Mouse (Mus musculus): Measurements from ENCODE around the gene Cul7.
A peak's percentile ranks its signal among the peaks of the same experiment; 100 is the strongest.

Cul7 gene

DNA sequence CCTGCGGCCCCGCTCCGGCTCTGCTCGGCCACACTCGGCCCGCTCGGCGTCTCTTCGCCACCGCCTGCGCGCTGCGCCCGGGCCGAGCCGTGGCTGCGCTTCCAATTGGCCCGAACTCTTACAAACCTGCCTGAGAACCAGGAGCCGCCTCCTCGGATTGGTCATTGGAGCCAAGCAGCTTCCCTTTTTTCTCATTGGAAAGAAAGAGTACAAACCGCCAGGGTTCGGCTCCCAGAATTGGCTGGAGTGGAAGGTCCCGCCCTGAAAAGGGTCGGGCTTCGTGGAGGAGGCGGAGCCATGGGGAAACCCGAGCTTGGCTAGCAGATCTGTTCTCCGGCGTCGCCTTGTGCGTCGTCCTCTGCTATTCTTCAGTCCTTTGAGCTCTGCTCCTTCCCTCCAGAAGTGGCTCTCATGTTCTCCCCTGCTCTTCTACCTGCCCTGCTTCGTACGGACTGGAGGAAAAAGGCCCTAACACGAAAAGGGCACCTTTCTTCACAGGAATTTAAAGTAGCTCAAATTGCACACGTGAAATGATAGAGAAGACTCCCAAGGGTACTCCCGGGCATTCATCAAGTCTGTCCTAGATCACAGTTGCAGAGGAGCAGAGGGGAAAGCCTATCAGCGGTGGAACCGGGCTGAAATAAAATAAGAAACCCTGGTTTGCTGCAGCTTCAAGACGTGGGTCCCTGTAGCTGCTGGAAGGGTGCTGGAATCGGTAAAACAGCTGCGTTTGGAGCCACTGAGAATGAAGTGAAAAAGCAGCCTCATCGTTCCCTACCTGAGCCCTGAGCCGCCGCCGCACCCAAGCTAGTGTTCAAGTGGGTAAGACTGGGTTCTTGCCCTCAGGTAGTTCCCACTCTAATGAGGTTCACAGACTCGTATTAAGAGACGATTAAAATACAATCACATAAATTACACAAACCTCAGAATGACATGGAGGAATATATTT, 55.0 kb downstream of the Cul7 start, which contains the start of gene Ppp2r5d:
Gene Ppp2r5d, minus strand, starts transcription at position 225 of the 949 bp plus-strand sequence.
- DNase-seq (ENCODE audit: low spot score in 2 of 2) = peak; percentile 94 to 98

- no peak for DNase-seq (ENCODE audit: low spot score in 2 of 2)
Measured at GRCm38 (mm10) chr17:46706375-46707089, 56.4 kb downstream of the Cul7 start.

DNA sequence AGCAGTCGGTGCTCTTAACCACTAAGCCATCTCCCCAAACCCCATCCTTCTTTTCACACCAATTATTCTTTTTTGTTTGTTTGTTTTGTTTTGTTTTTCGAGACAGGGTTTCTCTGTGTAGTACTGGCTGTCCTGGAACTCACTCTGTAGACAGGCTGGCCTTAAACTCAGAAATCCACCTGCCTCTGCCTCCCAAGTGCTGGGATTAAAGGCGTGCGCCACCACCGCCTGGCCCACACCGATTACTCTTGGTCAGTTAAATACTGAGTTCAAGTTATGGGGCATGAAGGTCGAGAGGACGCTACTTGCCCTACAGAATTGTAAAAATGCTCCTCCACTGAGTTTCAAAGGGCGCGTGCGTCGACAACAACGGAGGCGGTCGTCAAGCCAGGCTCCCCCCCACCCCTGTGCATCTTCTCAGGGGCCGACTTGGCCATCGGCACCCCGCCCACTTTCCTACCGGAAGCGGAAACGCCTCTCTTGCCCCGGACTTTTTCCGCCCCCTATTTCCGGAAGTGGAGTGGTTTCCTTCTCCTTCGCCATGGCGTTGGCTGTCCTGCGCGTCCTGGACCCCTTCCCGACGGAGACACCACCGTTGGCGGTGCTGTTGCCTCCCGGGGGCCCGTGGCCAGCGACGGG, 60.9 kb downstream of the Cul7 start, which contains the start of gene Pex6:
Gene Pex6, plus strand, starts transcription at position 505 of the 639 bp plus-strand sequence.
- peak; percentile 90 to 92 for DNase-seq (ENCODE audit: low spot score in 2 of 2)

- no peak for DNase-seq (ENCODE audit: low spot score in 2 of 2)
Measured at GRCm38 (mm10) chr17:46711612-46712271, 61.6 kb downstream of the Cul7 start.

- DNase-seq (ENCODE audit: low spot score in 2 of 2) = no peak
Measured at GRCm38 (mm10) chr17:46712442-46712841, 62.3 kb downstream of the Cul7 start.

DNA sequence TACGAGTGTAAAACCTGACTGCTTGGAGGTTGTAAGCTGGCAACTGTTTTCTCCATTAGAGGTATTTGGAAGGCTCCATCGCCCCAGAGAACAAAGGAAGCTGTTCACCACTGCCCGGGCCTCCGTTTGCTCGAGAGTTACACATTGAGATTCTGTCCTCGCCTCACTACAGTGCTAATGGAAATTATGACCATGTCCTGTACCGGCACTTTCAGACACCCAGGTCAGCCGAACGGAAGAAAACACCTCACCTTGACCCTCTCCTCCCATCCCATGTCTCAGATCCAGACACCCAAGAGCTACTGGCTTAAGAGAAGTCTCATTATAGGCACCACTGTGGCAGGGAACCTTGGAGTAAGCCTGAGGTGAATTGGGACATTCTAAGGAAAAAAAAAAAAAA, 63.7 kb downstream of the Cul7 start:
- no peak for DNase-seq (ENCODE audit: low spot score in 2 of 2)
